ENCODE assay signal across 8 mouse cellular contexts in genomic region chr5:91517480-91518301, GRCm38 (mm10). TPM values are rescaled to one million over a fixed set of nuclear protein-coding genes. Genes with fewer than 3 reads are reported as not detected.
DNase-seq lines count a peak whose midpoint lies in the region; ATAC-seq lines count a peak whose summit lies in the region.

TSS of gene Parm1 (plus strand) at chr5:91517615.

- no peaks in the 10 kb centered on the region for H3K27me3 ChIP-seq in intestine, embryonic 16.5 days (replicated peaks; ENCODE audit: control insufficient read depth, insufficient read depth, low read length)
- peaks cover 28% of the 10 kb centered on the region for H3K27me3 ChIP-seq in midbrain, embryonic 10.5 days (ENCODE audit: low read depth, poor library complexity, severe bottlenecking)

- H3K4me3 ChIP-seq in intestine, embryonic 16.5 days (ENCODE audit: low read length) = peak within 1 kb of the TSS; percentile 59
- H3K4me3 ChIP-seq in midbrain, embryonic 10.5 days = peak within 1 kb of the TSS; percentile 61

- under 1% methylated on average over 43 of the region's 48 CpGs for WGBS in intestine, embryonic 16.5 days
- WGBS in midbrain, embryonic 10.5 days = under 1% methylated on average over 48 of the region's 48 CpGs

- no peaks in the 10 kb centered on the region for H3K9me3 ChIP-seq in intestine, embryonic 16.5 days (ENCODE audit: control insufficient read depth, low read length)
- H3K9me3 ChIP-seq in midbrain, embryonic 10.5 days (replicated peaks) = no peaks in the 10 kb centered on the region

- H3K4me1 ChIP-seq in intestine, embryonic 16.5 days (ENCODE audit: control insufficient read depth, insufficient read depth, low read length) = peaks cover 23% of the 10 kb centered on the region
- peaks cover 30% of the 10 kb centered on the region for H3K4me1 ChIP-seq in midbrain, embryonic 10.5 days

- peak within 1 kb of the TSS; percentile 74 for H3K9ac ChIP-seq in intestine, embryonic 16.5 days (ENCODE audit: low read depth, low read length)

- intact Hi-C loops in left cerebral cortex, postnatal 25 days (cut with DNase I) = loop anchor here (2.0 to 5.0 kb wide), 2 partner anchors 343 to 445 kb away; partner anchors contain the start of gene Rchy1

- DNase-seq in adrenal gland, postnatal 10 days = peak; percentile 94
- DNase-seq in embryo, embryonic 11 days = peak; percentile 94
- peak; percentile 64 to 85 for DNase-seq in gastrocnemius, postnatal 4 days (ENCODE audit: low spot score in 2 of 2)
- DNase-seq in left cerebral cortex, postnatal 25 days (ENCODE audit: low spot score in 2 of 2) = peak; percentile 73 to 85
- peak; percentile 89 for DNase-seq in midbrain, embryonic 10.5 days (ENCODE audit: low spot score)
- peak; percentile 79 for DNase-seq in right cerebral cortex, postnatal 4 days
- DNase-seq in T-cell, adult 2 months (ENCODE audit: low spot score) = no peak

- peak within 1 kb of the TSS; percentile 80 for H3K4me2 ChIP-seq in intestine, embryonic 16.5 days (ENCODE audit: low read depth, low read length)

- peak within 1 kb of the TSS; percentile 45; the same call in 1 of the 2 replicates for H3K27ac ChIP-seq in intestine, embryonic 16.5 days (ENCODE audit: low read length)
- H3K27ac ChIP-seq in midbrain, embryonic 10.5 days (replicated peaks) = peak within 1 kb of the TSS; percentile 53

- no peaks in the 10 kb centered on the region for H3K36me3 ChIP-seq in intestine, embryonic 16.5 days (ENCODE audit: control insufficient read depth, insufficient read depth, low read length)
- H3K36me3 ChIP-seq in midbrain, embryonic 10.5 days = no peaks in the 10 kb centered on the region

- ATAC-seq in intestine, embryonic 16.5 days = peak; percentile 99

RNA-seq across cellular contexts. Expression of gene Parm1, which starts in this region (rescaled TPM):
- 10 to 100 TPM; 31.8 to 35.7 TPM for total RNA-seq in adrenal gland, postnatal 10 days (2021)
- total RNA-seq in gastrocnemius, postnatal 4 days (2021) = 10 to 100 TPM; 24.0 to 24.2 TPM
- 20.2 and 20.8 TPM in 2 replicates for polyA plus RNA-seq in intestine, embryonic 16.5 days (2015; fragmentation: Nextera tagmentation; extraction: Ambion mirVana)
- 10 to 100 TPM; 36.3 to 41.1 TPM for total RNA-seq in left cerebral cortex, postnatal 25 days (2021)
- polyA plus RNA-seq in midbrain, embryonic 10.5 days (2016; fragmentation: Nextera tagmentation; extraction: Ambion mirVana) = 16.1 and 18.9 TPM in 2 replicates
